Mouse (Mus musculus) embryonic facial prominence, embryonic 14.5 days (tissue): ENCODE data around the gene Itpripl2. TPM values are rescaled to one million over a fixed set of nuclear protein-coding genes. Genes with fewer than 3 reads are reported as not detected.

ENCODE experiments used
- ATAC-seq: fragments of 200-750 bp; cut with Nextera tagmentation; 2 replicates; pipeline ENCODE4 v1.8.0; 2017; ENCODE audit warnings: low read depth, moderate number of reproducible peaks, moderate TSS enrichment
- DNase-seq: peaks from one replicate; pipeline ENCODE4 v3.0.0-alpha.2; 2015; ENCODE audit warnings: low spot score
- H3K27ac ChIP-seq: fragments of 300-500 bp; sonication (generic); replicated peaks from 2 replicates; pipeline ENCODE4 v1.5.1; 2014; ENCODE audit warnings: low read depth, mild to moderate bottlenecking, low read length, moderate library complexity
- H3K27me3 ChIP-seq: fragments of 300-500 bp; sonication (generic); replicated peaks from 2 replicates; pipeline ENCODE4 v1.6.1; 2014; ENCODE audit warnings: low read length; ENCODE audit not compliant: control insufficient read depth, insufficient read depth
- H3K36me3 ChIP-seq: fragments of 300-500 bp; sonication (generic); 2 replicates; pipeline ENCODE4 v1.6.1; 2014; ENCODE audit warnings: low read length, mixed read lengths; ENCODE audit not compliant: control insufficient read depth, insufficient read depth
- H3K4me1 ChIP-seq: fragments of 300-500 bp; sonication (generic); 2 replicates; pipeline ENCODE4 v1.6.1; 2014; ENCODE audit warnings: antibody characterized with exemption, low read length; ENCODE audit not compliant: control insufficient read depth, insufficient read depth
- H3K4me2 ChIP-seq: fragments of 300-500 bp; sonication (generic); 2 replicates; pipeline ENCODE4 v1.6.1; 2014; ENCODE audit warnings: low read depth, mild to moderate bottlenecking, low read length, moderate library complexity, mixed read lengths
- H3K4me3 ChIP-seq: fragments of 300-500 bp; sonication (generic); 2 replicates; pipeline ENCODE4 v1.5.1; 2014; ENCODE audit warnings: low read depth, mild to moderate bottlenecking, low read length
- H3K9ac ChIP-seq: fragments of 300-500 bp; sonication (generic); 2 replicates; pipeline ENCODE4 v1.6.1; 2014; ENCODE audit warnings: low read depth, mild to moderate bottlenecking, low read length, moderate library complexity, mixed read lengths
- H3K9me3 ChIP-seq: fragments of 300-500 bp; sonication (generic); 2 replicates; pipeline ENCODE4 v1.6.1; 2016; ENCODE audit warnings: low read length; ENCODE audit not compliant: control insufficient read depth
- WGBS: fragments of 180-500 bp; shearing (Covaris S2); extraction: QIAGEN DNeasy Blood & Tissue Kit; methylation state at CpG from one replicate; pipeline ENCODE4 v1.1.7; 2014; 5-methylcytosine and 5-hydroxymethylcytosine counted together
- polyA plus RNA-seq: library from polyadenylated mRNA; unstranded; fragments of >200 nt; fragmentation: Nextera tagmentation; extraction: Ambion mirVana; gene quantifications from 2 replicates; pipeline ENCODE4 v1.2.1, GENCODE M21; 2014

Itpripl2 gene
- polyA plus RNA-seq, 1 experiment from 2014 or later, result 5.0 TPM

DNA sequence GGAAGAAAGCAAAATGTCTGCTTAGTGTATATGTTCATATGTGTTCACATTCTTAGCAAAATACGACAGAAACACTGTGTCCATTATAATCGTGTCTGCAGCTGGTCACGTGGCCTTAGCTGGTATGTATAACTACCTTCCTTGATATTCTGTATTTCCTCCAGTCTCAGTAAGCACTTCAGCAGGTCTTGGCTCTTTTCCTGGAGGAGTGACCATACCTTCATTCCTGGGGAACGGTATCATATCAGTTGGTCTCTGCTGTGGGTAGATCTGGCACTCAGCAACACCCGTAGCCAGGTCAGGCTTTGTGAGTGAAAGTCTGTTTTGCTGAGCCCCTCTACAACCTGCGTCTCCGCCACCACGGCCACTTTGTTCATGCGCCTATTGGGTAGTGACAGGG is 2.1 kb upstream of the Itpripl2 start:
- Histone ChIP-seq H3K9ac (no peak overlapping the region), H3K9me3 (no peaks in the 10 kb centered on the region), H3K4me3 (no peak overlapping the region), H3K27ac (no peak overlapping the region), H3K4me2 (no peak overlapping the region), H3K27me3 (peaks cover 16% of the 10 kb centered on the region; the same call in 1 of the 2 replicates), H3K36me3 (peaks cover 13% of the 10 kb centered on the region), H3K4me1 (peaks cover 18% of the 10 kb centered on the region)
- DNase-seq (no peak), ATAC-seq (no peak)
- 88% methylated on average over 9 of the region's 9 CpGs for WGBS

DNA sequence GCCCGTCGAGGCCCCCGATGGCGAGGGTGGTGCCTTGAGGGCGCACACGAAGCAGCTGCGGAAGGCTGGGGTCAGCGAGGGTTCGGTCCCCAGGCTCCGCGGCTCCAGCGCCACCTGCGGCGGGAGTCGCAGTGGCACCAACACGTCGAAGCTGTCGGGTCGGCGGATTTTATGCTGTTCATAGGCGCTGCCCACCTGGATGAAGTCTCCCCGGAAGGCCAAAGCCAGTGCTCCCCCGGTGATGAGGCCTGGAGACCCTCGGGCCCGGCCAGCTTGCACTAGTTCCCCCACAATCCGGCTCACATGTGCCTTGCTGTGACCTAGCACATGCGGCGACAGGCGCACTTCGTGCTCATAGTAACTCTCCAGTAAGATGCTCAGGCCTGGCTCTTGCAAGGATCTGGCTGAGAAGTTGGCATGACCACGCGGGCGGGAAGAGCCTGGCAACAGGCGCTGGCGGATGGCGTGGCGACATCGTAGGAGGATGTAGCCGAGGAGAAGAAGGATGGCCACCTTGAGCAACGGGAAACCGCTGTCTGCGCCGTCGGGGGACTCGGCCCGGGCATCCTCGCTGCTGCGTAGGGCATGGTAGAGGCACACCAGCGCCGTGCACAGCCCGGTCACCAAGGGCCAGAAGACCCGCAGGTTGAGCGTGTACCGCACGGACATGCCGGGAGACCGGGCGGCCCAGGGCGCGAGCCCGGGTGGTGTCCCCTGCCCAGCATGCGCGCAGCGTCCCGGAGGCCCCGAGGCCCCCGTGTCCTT is 927 bp downstream of the Itpripl2 start:
- WGBS, result 5% methylated on average over 61 of the region's 67 CpGs
- peak overlapping the region; percentile 77 for H3K27ac ChIP-seq
- H3K9ac ChIP-seq, result peak overlapping the region; percentile 95
- peak overlapping the region; percentile 70 for H3K4me3 ChIP-seq
- H3K36me3 ChIP-seq, result peaks cover 25% of the 10 kb centered on the region
- DNase-seq, result peak; percentile 41
- H3K4me1 ChIP-seq, result peaks cover 32% of the 10 kb centered on the region
- peak overlapping the region; percentile 85 for H3K4me2 ChIP-seq
- peak; percentile 19; the same call in 1 of the 2 replicates for ATAC-seq
- H3K9me3 ChIP-seq, result no peaks in the 10 kb centered on the region
- H3K27me3 ChIP-seq, result peaks cover 16% of the 10 kb centered on the region; the same call in 1 of the 2 replicates

- no peaks in the 10 kb centered on the region for H3K9me3 ChIP-seq
- DNase-seq (no peak), ATAC-seq (no peak)
- WGBS, result 34% methylated on average over 52 of the region's 57 CpGs
- peaks cover 32% of the 10 kb centered on the region for H3K4me1 ChIP-seq
- H3K4me2 ChIP-seq, result peak overlapping the region; percentile 85
- peak overlapping the region; percentile 70 for H3K4me3 ChIP-seq
- H3K27ac ChIP-seq, result no peak overlapping the region
- peak overlapping the region; percentile 12; the same call in 1 of the 2 replicates for H3K9ac ChIP-seq
- H3K36me3 ChIP-seq, result peaks cover 28% of the 10 kb centered on the region
- peaks cover 16% of the 10 kb centered on the region; the same call in 1 of the 2 replicates for H3K27me3 ChIP-seq
These were observed 1.8 kb downstream of the Itpripl2 start for GRCm38 (mm10) chr7:118489706-118490665.

- 23% methylated on average over 8 of the region's 8 CpGs for WGBS
- H3K4me1 ChIP-seq, result peaks cover 32% of the 10 kb centered on the region
- peak overlapping the region; percentile 18; the same call in 1 of the 2 replicates for H3K4me3 ChIP-seq
- peak overlapping the region; percentile 85 for H3K4me2 ChIP-seq
- no peaks in the 10 kb centered on the region for H3K9me3 ChIP-seq
- no peak overlapping the region for H3K9ac ChIP-seq
- ATAC-seq (no peak), DNase-seq (no peak)
- peaks cover 28% of the 10 kb centered on the region for H3K36me3 ChIP-seq
- H3K27ac ChIP-seq, result no peak overlapping the region
- peaks cover 16% of the 10 kb centered on the region; the same call in 1 of the 2 replicates for H3K27me3 ChIP-seq
These were observed 3.6 kb downstream of the Itpripl2 start for GRCm38 (mm10) chr7:118488060-118488664.

DNA sequence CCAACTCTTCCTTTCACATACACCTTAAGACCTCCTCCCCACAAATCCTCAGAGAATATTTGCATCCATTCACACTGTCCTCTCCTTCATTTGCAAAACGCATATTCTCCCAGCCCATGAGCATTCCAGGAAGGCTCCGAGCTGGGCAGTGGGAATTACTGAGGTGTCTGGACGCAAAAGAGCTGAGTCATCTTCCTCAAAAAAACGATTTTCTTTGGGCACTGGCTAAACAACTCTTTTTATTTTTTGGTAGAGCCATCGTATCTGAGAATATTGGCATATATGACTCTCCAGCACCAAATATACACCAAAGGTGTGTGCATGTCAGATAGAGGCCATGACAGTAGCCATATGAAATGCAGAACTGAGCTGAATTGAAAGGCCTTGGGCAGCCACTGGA is 4.9 kb downstream of the Itpripl2 start:
- peaks cover 16% of the 10 kb centered on the region; the same call in 1 of the 2 replicates for H3K27me3 ChIP-seq
- ATAC-seq (no peak), DNase-seq (no peak)
- 65% methylated on average over 5 of the region's 5 CpGs for WGBS
- H3K4me3 ChIP-seq, result no peak overlapping the region
- peaks cover 28% of the 10 kb centered on the region for H3K36me3 ChIP-seq
- no peaks in the 10 kb centered on the region for H3K9me3 ChIP-seq
- no peak overlapping the region for H3K9ac ChIP-seq
- H3K4me2 ChIP-seq, result no peak overlapping the region
- H3K27ac ChIP-seq, result no peak overlapping the region
- H3K4me1 ChIP-seq, result peaks cover 32% of the 10 kb centered on the region

DNA sequence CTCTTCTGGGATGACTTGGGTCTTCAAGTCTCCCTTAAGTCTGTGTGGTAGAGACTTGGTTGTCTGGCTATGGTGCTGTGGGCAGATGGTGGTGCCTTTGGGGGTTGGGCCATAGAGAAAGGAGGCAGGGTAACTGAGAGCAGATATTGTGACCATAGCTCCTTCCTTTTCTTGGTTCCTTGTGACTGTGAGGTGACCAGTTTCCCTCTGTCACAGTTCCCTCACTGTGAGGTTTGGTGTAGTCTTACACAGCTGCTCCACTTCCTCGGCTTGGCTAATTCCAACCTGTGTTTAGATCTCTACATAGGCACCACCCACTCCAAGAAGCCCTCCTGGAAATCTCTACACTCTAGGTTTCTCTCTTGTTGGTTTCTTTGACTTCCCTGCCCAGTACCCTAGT is 7.8 kb downstream of the Itpripl2 start:
- 59% methylated on average over 1 of the region's 1 CpGs for WGBS
- no peak for ATAC-seq
- no peak overlapping the region for H3K9ac ChIP-seq
- no peak overlapping the region for H3K27ac ChIP-seq
- H3K27me3 ChIP-seq, result no peaks in the 10 kb centered on the region
- H3K9me3 ChIP-seq, result no peaks in the 10 kb centered on the region
- no peak for DNase-seq
- peaks cover 14% of the 10 kb centered on the region for H3K4me1 ChIP-seq
- H3K36me3 ChIP-seq, result peaks cover 16% of the 10 kb centered on the region
- no peak overlapping the region for H3K4me2 ChIP-seq
- H3K4me3 ChIP-seq, result no peak overlapping the region

GRCm38 (mm10) chr7:118482001-118482400 is 9.8 kb downstream of the Itpripl2 start:
- Histone ChIP-seq H3K4me2 (no peak overlapping the region), H3K27me3 (no peaks in the 10 kb centered on the region), H3K4me3 (no peak overlapping the region), H3K36me3 (peaks cover 10% of the 10 kb centered on the region; the same call in 1 of the 2 replicates), H3K27ac (no peak overlapping the region), H3K4me1 (no peaks in the 10 kb centered on the region), H3K9me3 (no peaks in the 10 kb centered on the region), H3K9ac (no peak overlapping the region)
- DNase-seq (no peak), ATAC-seq (no peak)
- 76% methylated on average over 2 of the region's 2 CpGs for WGBS
